Comparison of ENCODE assay signal across 31 mouse cellular contexts in genomic region chr3:27489550-27489949, GRCm38 (mm10).
DNase-seq lines count a peak whose midpoint lies in the region; ATAC-seq lines count a peak whose summit lies in the region.
"Had no signal": no experiment of that assay in that cellular context is flagged by ENCODE, and none has a peak within 500 bp of the region (broad histone marks: within the 10 kb centered on the region; RNA-seq: fewer than 3 reads in every experiment).

No protein-coding gene starts in this region.

- no peak for DNase-seq in frontal cortex, postnatal 25 days (ENCODE audit: low spot score in 2 of 2)
- DNase-seq in heart, adult 8-10 months (ENCODE audit: low spot score): peak; percentile 53
- DNase-seq in heart, embryonic 10.5 days (ENCODE audit: low spot score): no peak
- DNase-seq in midbrain, embryonic 11.5 days (ENCODE audit: low spot score, missing footprints): peak; percentile 70
- DNase-seq: adrenal gland, adult 8-10 months; cerebellum, adult 8-10 months; cerebellum, postnatal 25 days; kidney, adult 8-10 months; kidney, postnatal 4 days; layer of hippocampus, postnatal 36 days; left cerebral cortex, postnatal 4 days; lung, adult 2 months; lung, postnatal 14 days; right cerebral cortex, adult 18-20 months; right cerebral cortex, postnatal 4 days; thymus, adult 18-20 months; thymus, postnatal 25 days had no signal

- ATAC-seq in frontal cortex, adult (ENCODE audit: low TSS enrichment): peak; percentile 56; the same call in 1 of the 2 replicates
- no peak for ATAC-seq in midbrain, embryonic 11.5 days (ENCODE audit: low FRiP score)
- no peak for ATAC-seq in midbrain, embryonic 13.5 days
- no peak for ATAC-seq in inflammation-experienced regulatory T-cells, adult 6 months
- ATAC-seq: forebrain, embryonic 14.5 days; hindbrain, postnatal 0 days; intestine, embryonic 16.5 days had no signal

- H3K9ac ChIP-seq in midbrain, embryonic 11.5 days (ENCODE audit: low read length): no peak overlapping the region
- H3K9ac ChIP-seq in midbrain, embryonic 13.5 days (replicated peaks): no peak overlapping the region
- H3K9ac ChIP-seq: hindbrain, embryonic 12.5 days; liver, embryonic 14.5 days; neural tube, embryonic 12.5 days had no signal

- H3K4me2 ChIP-seq in midbrain, embryonic 11.5 days: no peak overlapping the region
- no peak overlapping the region for H3K4me2 ChIP-seq in midbrain, embryonic 13.5 days (replicated peaks)
- H3K4me2 ChIP-seq: hindbrain, embryonic 12.5 days; neural tube, embryonic 12.5 days had no signal

- H3K4me3 ChIP-seq in heart, embryonic 10.5 days: no peak overlapping the region
- no peak overlapping the region for H3K4me3 ChIP-seq in midbrain, embryonic 11.5 days (ENCODE audit: low read depth, low read length)
- H3K4me3 ChIP-seq in midbrain, embryonic 13.5 days (replicated peaks): no peak overlapping the region
- H3K4me3 ChIP-seq: hindbrain, embryonic 12.5 days; midbrain, embryonic 10.5 days; myocyte; neural tube, embryonic 12.5 days had no signal

- no peaks in the 10 kb centered on the region for H3K27me3 ChIP-seq in heart, embryonic 10.5 days (ENCODE audit: insufficient read depth, poor library complexity, severe bottlenecking)
- H3K27me3 ChIP-seq in midbrain, embryonic 11.5 days (ENCODE audit: control insufficient read depth, insufficient read depth, low read length): no peaks in the 10 kb centered on the region
- no peaks in the 10 kb centered on the region for H3K27me3 ChIP-seq in midbrain, embryonic 13.5 days
- H3K27me3 ChIP-seq: hindbrain, embryonic 12.5 days; neural tube, embryonic 12.5 days had no signal

- H3K9me3 ChIP-seq in heart, embryonic 10.5 days: no peaks in the 10 kb centered on the region
- H3K9me3 ChIP-seq in midbrain, embryonic 11.5 days (ENCODE audit: control insufficient read depth, low read length): no peaks in the 10 kb centered on the region
- no peaks in the 10 kb centered on the region for H3K9me3 ChIP-seq in midbrain, embryonic 13.5 days
- H3K9me3 ChIP-seq: hindbrain, embryonic 12.5 days; midbrain, embryonic 10.5 days; neural tube, embryonic 12.5 days had no signal

- 71% methylated on average over 6 of the region's 6 CpGs for WGBS in heart, embryonic 10.5 days
- 79% methylated on average over 6 of the region's 6 CpGs for WGBS in midbrain, embryonic 11.5 days
- WGBS in midbrain, embryonic 13.5 days: 80% methylated on average over 6 of the region's 6 CpGs

- no peak overlapping the region for H3K27ac ChIP-seq in heart, embryonic 10.5 days
- no peak overlapping the region for H3K27ac ChIP-seq in midbrain, embryonic 11.5 days (ENCODE audit: low read depth, low read length)
- no peak overlapping the region for H3K27ac ChIP-seq in midbrain, embryonic 13.5 days
- H3K27ac ChIP-seq: hindbrain, embryonic 12.5 days; hindbrain, postnatal 0 days; kidney, postnatal 0 days; liver, embryonic 14.5 days; midbrain, embryonic 10.5 days; neural tube, embryonic 12.5 days; stomach, postnatal 0 days had no signal

- H3K36me3 ChIP-seq in heart, embryonic 10.5 days: peaks cover 47% of the 10 kb centered on the region
- no peaks in the 10 kb centered on the region; the same call in none of the 2 replicates for H3K36me3 ChIP-seq in midbrain, embryonic 11.5 days (ENCODE audit: control insufficient read depth, insufficient read depth, low read length)
- H3K36me3 ChIP-seq in midbrain, embryonic 13.5 days: no peaks in the 10 kb centered on the region
- H3K36me3 ChIP-seq: G1E had no signal

- peaks cover 37% of the 10 kb centered on the region for H3K4me1 ChIP-seq in heart, embryonic 10.5 days
- H3K4me1 ChIP-seq in midbrain, embryonic 11.5 days (ENCODE audit: control insufficient read depth, insufficient read depth, low read length): no peaks in the 10 kb centered on the region
- H3K4me1 ChIP-seq in midbrain, embryonic 13.5 days (replicated peaks): 0 out of 2 replicates have a peak, but pooled peaks cover 2% of the 10 kb centered on the region
- H3K4me1 ChIP-seq: hindbrain, embryonic 12.5 days; neural tube, embryonic 12.5 days had no signal

Comparison
In these comparisons a context has a peak if more than half of its experiments do, and no peak if none do; other contexts are left out.
1. DNase-seq: peak in heart, adult 8-10 months (single experiment) and midbrain, embryonic 11.5 days (single experiment); none in frontal cortex, postnatal 25 days (0 of 2) and heart, embryonic 10.5 days (single experiment).